Mouse (Mus musculus): Measurements from ENCODE around the gene Aff2.

Gene Aff2

GRCm38 (mm10) chrX:69360238-69361054 is at the start of gene Aff2:
Gene Aff2, plus strand, starts transcription at chrX:69360294.
- peak; percentile 68 to 73 for DNase-seq (ENCODE audit: low spot score in 2 of 2)

- no peak for DNase-seq (ENCODE audit: low spot score in 2 of 2)
Measured at GRCm38 (mm10) chrX:69337296-69337695, 22.8 kb upstream of the Aff2 start.

- no peak for DNase-seq (ENCODE audit: low spot score in 2 of 2)
Measured at GRCm38 (mm10) chrX:69355621-69356020, 4.5 kb upstream of the Aff2 start.

GRCm38 (mm10) chrX:69359360-69359759 is 734 bp upstream of the Aff2 start:
- DNase-seq (ENCODE audit: low spot score in 2 of 2) = peak; percentile 78

GRCm38 (mm10) chrX:69359885-69360237 is 233 bp upstream of the Aff2 start:
- DNase-seq (ENCODE audit: low spot score in 2 of 2) = peak in 1 of 2 experiments; percentile 23

- peak; percentile 18 to 20 for DNase-seq (ENCODE audit: low spot score in 2 of 2)
Measured at GRCm38 (mm10) chrX:69361055-69361558, 1.0 kb downstream of the Aff2 start.

GRCm38 (mm10) chrX:69364198-69364597 is 4.1 kb downstream of the Aff2 start:
- peak in 1 of 2 experiments; percentile 17 for DNase-seq (ENCODE audit: low spot score in 2 of 2)

GRCm38 (mm10) chrX:69373341-69373740 is 13.2 kb downstream of the Aff2 start:
- no peak for DNase-seq (ENCODE audit: low spot score in 2 of 2)

- DNase-seq (ENCODE audit: low spot score in 2 of 2) = no peak
Measured at GRCm38 (mm10) chrX:69389738-69390137, 29.6 kb downstream of the Aff2 start.

GRCm38 (mm10) chrX:69415043-69415442 is 54.9 kb downstream of the Aff2 start:
- no peak for DNase-seq (ENCODE audit: low spot score in 2 of 2)

- no peak for DNase-seq (ENCODE audit: low spot score in 2 of 2)
Measured at GRCm38 (mm10) chrX:69438422-69438821, 78.3 kb downstream of the Aff2 start.

- no peak for DNase-seq (ENCODE audit: low spot score in 2 of 2)
Measured at GRCm38 (mm10) chrX:69441937-69442336, 81.8 kb downstream of the Aff2 start.

GRCm38 (mm10) chrX:69460896-69461295 is 100.8 kb downstream of the Aff2 start:
- no peak for DNase-seq (ENCODE audit: low spot score in 2 of 2)

- DNase-seq (ENCODE audit: low spot score in 2 of 2) = no peak
Measured at GRCm38 (mm10) chrX:69502061-69502460, 142.0 kb downstream of the Aff2 start.

- DNase-seq (ENCODE audit: low spot score in 2 of 2) = no peak
Measured at GRCm38 (mm10) chrX:69518040-69518575, 158.0 kb downstream of the Aff2 start.

GRCm38 (mm10) chrX:69540811-69541210 is 180.7 kb downstream of the Aff2 start:
- no peak for DNase-seq (ENCODE audit: low spot score in 2 of 2)

- DNase-seq (ENCODE audit: low spot score in 2 of 2) = no peak
Measured at GRCm38 (mm10) chrX:69579903-69580459, 219.9 kb downstream of the Aff2 start.

GRCm38 (mm10) chrX:69608793-69609192 is 248.7 kb downstream of the Aff2 start:
- DNase-seq (ENCODE audit: low spot score in 2 of 2) = no peak

GRCm38 (mm10) chrX:69663038-69663437 is 302.9 kb downstream of the Aff2 start:
- DNase-seq (ENCODE audit: low spot score in 2 of 2) = no peak

- DNase-seq (ENCODE audit: low spot score in 2 of 2) = no peak
Measured at GRCm38 (mm10) chrX:69666145-69666677, 306.1 kb downstream of the Aff2 start.

GRCm38 (mm10) chrX:69675691-69676090 is 315.6 kb downstream of the Aff2 start:
- DNase-seq (ENCODE audit: low spot score in 2 of 2) = no peak

GRCm38 (mm10) chrX:69698840-69699239 is 338.7 kb downstream of the Aff2 start:
- DNase-seq (ENCODE audit: low spot score in 2 of 2) = no peak

GRCm38 (mm10) chrX:69738972-69739371 is 378.9 kb downstream of the Aff2 start:
- no peak for DNase-seq (ENCODE audit: low spot score in 2 of 2)

All from right cerebral cortex, postnatal 10 days (tissue).